Mouse (Mus musculus): ENCODE data around the gene Lilra6.

DNA sequence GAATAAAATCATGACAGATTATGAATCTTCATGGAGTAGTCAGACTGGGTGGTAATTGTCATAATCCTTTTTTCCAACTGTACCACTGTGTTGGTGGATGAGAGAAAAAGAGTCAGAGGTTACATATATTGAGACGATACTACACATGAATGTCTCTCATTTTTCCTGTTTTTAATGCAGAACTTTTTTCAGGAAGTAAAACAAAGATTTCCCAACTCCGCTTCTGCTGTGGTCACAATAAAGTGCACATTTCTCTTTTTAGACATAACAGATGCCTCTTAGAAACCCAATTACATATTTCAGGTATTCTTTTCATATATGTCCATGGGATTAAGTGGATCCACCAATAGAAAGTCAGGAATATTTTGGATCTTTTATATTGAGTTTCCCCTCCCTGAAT is 46.7 kb upstream of the Lilra6 start:
- TF ChIP-seq POLR2A (IDR thresholded peaks at IDR 0.05; ENCODE audit: low read depth, low read length) (no peak), CTCF (IDR thresholded peaks at IDR 0.05; ENCODE audit: borderline replicate concordance, insufficient read depth, low read length) (no peak)

All from embryonic fibroblast, embryonic 13.5 days (primary cell).